Mouse (Mus musculus) ES-E14 (cell line): ENCODE measurements at regions not wholly inside any gene's neighbourhood (a gene's known extent, or its start where the extent isn't known, plus 50 kb on each side); places are given as distances from the start of the nearest gene placed in this dataset.

Experiments used
- CHD2 ChIP-seq: IDR thresholded peaks from 2 replicates; pipeline ENCODE4 v1.6.1; 2014; ENCODE audit warnings: mild to moderate bottlenecking, low read depth, low read length, inconsistent platforms
- MAFK ChIP-seq: IDR thresholded peaks from 2 replicates; pipeline ENCODE4 v1.6.1; 2014; ENCODE audit warnings: mild to moderate bottlenecking, low read depth, low read length, inconsistent platforms; ENCODE audit not compliant: insufficient read depth
- ZC3H11A ChIP-seq: IDR thresholded peaks from 2 replicates; pipeline ENCODE4 v1.6.1; 2012; ENCODE audit warnings: low read depth, mild to moderate bottlenecking, inconsistent platforms, low read length, borderline replicate concordance
- ZNF384 ChIP-seq: IDR thresholded peaks from 2 replicates; pipeline ENCODE4 v1.6.1; 2012; ENCODE audit warnings: low read depth, low read length, inconsistent platforms

GRCm38 (mm10) chr13:118513961-118514360 lies 126.9 kb upstream of the Mrps30 start:
- no peak for TF ChIP-seq ZNF384
- no peak for TF ChIP-seq ZC3H11A
- TF ChIP-seq MAFK = no peak
- TF ChIP-seq CHD2 = no peak
